Mouse (Mus musculus) thymus, postnatal 14 days (tissue): ENCODE results near the gene Kyat1.
"Not testable (repeated sequence)": the region's sequence is repeated elsewhere in the genome, so short reads cannot be mapped to it uniquely, and the experiment has no call there.

Experiments used
- DNase-seq: peaks from one replicate; pipeline ENCODE4 v3.0.0; 2021

The Kyat1 gene

DNA sequence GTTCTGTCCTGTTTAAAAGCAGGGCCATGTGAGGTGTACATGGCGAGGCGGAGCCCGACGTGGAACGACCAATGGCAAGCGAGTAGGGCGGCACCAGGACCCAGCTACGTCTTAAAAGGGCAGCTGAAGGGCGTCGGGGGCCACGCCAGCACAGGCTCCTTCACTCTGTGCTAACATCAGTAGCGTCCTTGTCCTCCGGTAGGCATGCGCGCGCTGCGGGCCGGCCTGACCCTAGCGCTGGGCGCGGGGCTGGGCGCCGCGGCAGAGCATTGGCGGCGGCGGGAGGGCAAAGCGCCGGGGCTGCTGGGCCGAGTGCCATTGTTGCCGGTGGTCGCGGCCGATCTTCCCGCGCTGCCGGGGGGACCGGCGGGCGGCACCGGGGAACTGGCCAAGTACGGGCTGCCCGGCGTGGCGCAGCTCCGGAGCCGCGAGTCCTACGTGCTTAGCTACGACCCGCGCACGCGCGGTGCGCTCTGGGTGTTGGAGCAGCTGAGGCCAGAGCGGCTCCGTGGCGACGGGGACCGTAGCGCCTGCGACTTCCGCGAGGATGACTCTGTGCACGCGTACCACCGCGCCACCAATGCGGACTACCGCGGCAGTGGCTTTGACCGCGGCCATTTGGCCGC lies 34.2 kb downstream of the Kyat1 start, which contains the start of gene Endog:
Endog (plus strand) TSS at position 123 of the 626 bp plus-strand sequence.
- DNase-seq = peak; percentile 87

DNA sequence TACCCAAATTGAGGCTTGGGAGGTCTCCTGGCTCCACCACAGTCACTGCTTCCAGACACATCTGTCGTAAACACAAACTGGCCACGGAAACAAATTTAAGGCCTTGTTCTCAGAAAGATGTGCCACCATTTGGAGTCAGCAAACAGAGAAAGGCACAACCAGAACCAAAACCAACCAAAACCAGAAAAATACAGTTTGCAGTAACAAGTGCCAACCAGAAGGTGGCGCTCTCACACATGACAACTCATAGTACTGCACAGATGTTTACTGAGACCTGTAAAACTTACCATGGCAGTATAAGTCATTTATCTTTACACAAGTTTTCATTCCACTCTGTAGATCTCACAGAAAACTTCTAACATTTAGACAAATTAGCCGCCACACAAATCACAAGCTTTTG lies 39.0 kb downstream of the Kyat1 start:
- no peak for DNase-seq

DNA sequence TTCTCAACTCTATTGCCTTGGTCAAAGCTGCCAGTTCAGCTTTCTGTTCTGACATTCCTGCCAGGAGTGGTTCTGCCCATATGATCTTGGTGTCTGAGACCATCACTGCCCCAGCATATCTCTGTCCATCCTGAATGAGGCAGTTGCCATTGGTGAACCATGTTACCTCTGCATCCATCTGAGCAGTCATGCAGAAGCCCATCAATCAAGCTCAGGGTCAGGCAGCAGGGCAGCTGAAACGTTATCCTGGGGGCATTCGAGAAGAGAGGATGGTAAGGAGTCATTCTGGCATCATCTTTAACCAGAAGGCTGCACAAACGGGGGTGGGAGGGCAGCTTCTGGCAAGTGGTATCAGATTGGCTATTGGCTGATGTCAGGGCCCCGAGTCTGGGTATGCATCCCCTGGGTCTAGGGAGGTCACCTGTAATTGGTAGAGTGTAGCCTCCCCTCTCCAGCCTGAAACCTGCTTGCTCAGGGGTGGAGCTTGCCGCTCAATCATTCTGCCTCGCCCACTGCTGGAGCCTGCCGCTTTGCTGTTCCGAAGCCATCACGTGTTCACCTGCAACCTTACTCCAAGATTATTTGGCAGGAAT lies 41.2 kb downstream of the Kyat1 start:
- DNase-seq = no peak

DNA sequence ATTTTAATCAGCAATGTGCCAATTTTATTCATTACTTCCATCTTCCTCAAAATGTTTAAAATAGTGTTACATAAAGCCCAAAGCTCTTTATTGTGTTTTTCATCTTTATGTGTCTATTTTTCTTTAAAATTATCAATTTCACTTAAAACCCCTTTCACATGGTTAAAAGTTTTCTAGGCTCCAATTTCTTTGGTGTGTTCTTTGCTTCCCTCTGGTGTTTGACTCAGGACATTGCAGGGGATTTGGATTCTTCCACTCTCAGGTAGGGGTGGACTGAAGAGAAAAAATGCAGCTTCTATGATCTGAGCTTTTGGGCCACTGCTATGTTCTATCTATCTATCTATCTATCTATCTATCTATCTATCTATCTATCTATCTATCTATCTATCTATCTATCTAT lies 43.8 kb downstream of the Kyat1 start:
- peak; percentile 36 for DNase-seq

DNA sequence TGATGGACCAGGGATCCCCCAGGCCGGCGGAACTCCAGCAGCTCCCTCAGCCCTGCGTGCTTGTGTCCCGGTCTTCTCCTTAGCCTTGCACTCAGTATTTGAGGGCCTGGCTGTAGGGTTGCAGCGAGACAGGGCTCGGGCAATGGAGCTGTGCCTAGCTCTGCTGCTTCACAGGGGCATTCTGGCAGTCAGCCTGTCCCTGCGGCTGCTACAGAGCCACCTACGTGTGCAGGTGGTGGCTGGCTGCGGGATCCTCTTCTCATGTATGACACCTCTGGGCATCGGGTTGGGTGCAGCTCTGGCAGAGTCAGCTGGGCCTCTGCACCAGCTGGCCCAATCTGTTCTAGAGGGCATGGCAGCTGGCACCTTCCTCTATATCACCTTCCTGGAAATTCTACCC lies 45.8 kb downstream of the Kyat1 start:
- not testable (repeated sequence) for DNase-seq

DNA sequence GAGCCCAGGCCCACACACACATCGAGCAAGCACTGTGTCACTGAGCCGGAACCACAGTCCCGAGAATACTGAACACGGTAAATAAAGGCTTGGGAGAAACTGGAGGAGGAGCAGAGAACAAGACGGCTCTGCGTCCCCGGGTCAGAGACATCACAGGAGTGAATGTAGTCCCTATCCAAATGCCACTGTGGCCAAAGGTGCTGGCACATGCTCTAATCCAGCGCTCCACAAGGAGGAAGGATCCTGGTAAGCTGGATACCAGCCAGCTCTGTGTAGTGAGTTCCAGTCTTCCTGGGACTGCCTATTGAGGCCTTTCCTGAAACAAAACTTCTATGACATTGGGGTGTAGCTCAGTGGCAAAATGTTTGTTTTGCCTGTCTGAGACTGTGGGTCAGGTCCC lies 53.0 kb downstream of the Kyat1 start:
- DNase-seq = no peak

DNA sequence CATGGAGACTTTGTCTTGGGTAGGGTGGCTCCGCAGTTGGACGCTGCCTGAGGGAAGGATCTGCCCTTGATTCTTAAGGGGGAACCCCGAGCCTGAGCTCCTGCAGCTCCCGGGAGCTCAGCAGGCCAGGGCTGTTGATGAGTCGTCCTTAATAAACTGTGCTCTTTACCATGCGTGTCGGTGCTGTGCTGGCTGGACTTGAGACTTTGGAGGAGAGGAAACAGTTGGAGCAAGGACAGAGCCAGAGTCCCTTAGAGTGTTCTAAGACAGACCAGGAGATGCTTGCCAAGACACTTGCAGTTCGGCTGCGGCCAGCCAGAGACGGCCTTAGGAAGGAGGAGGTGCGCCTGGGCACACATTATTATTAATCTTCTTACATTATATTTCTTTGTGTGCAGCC lies 53.8 kb downstream of the Kyat1 start:
- DNase-seq = no peak

DNA sequence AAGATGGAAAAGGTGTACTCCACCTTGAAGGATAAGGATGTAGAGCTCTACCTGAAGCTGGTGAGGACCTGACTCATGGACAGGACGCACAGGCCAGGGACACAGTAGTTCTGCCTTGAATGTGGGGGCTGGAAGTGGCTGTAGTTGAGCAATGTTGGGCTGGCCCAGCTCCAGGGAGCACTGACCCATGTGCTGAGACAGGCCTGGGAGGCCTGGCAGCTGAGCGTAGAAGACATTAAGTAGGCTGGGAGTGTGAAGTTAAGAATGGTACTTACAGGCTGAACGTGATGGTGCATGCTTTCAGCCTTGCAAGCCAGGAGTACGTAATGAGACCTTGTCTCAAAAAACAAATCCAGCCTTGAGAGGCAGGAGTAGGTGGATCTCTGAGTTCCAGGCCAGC lies 58.2 kb downstream of the Kyat1 start:
- DNase-seq = no peak

DNA sequence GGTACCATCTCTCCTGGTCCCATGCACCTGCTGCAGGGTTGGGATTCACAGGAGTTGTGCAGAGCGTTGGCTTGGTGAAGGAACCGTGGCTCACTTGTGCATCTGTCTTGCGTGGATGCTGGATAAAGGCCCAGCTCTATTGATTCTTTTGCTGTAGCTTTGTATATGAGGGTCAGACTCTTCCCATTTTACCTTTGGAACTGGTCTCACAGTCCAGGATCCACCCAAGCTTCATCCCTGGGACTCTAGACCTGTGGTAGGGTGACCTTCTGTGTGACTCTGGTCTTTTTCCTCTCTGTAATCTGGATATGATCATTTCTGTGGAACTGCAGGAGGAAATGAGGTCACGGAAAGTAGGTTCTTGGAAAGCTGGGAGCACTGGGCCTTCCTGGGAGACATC lies 61.2 kb downstream of the Kyat1 start:
- DNase-seq = no peak

DNA sequence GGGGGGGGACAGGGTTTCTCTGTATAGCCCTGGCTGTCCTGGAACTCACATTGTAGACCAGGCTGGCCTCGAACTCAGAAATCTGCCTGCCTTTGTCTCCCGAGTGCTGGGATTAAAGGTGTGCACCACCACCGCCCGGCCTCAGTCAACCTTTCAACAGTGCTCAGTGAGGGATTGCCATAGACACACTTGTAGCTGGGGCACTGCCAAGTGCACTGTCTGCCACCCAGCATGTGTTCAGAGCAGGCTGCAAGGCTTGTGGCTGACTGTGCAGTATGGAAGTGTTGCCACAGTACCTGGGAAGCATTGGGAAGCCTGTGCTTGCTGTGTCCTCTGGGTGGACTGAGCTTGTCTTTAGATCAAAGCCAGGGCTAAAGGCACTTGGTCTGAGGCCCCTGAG lies 65.6 kb downstream of the Kyat1 start:
- not testable (repeated sequence) for DNase-seq

DNA sequence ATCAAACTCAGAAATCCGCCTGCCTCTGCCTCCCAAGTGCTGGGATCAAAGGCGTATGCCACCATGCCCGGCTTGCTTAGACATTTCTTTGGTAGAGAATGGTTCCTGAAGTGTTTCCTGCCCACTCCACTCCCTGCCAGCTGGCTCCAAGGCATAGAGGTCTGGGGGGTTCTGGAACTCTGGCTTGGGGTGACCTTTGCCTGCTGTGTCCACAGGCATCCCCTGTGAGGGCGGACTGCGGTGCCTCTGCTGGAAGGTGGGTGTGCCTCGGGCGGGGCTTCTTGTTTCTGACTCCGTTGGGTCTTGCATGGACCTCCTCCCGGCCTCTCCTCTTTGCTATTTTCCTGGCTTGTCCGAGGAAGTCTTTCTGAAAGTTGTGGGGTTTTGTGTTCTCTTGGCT lies 69.2 kb downstream of the Kyat1 start:
- DNase-seq = no peak
